Mouse (Mus musculus): Measurements from ENCODE around the gene Ntn4.

- no peak for TF ChIP-seq MAFK (IDR thresholded peaks at IDR 0.05; ENCODE audit: insufficient read depth, low read depth, low read length)
- no peak for TF ChIP-seq HCFC1 (IDR thresholded peaks at IDR 0.05; ENCODE audit: borderline replicate concordance, insufficient read depth, low read length)
- no peak for TF ChIP-seq ZC3H11A (IDR thresholded peaks at IDR 0.05; ENCODE audit: borderline replicate concordance, low read depth, low read length)
- TF ChIP-seq CHD2 (IDR thresholded peaks at IDR 0.05; ENCODE audit: low read depth, low read length), result no peak
- TF ChIP-seq ZNF384 (IDR thresholded peaks at IDR 0.05; ENCODE audit: low read depth, low read length), result no peak
Observed at GRCm38 (mm10) chr10:93632086-93632485, 8.4 kb upstream of the Ntn4 start.

Measured in ES-E14 (cell line).